Mouse (Mus musculus): ENCODE measurements around the gene Park7.
"Not testable (repeated sequence)": the region's sequence is repeated elsewhere in the genome, so short reads cannot be mapped to it uniquely, and the experiment has no call there.

Park7 gene

DNA sequence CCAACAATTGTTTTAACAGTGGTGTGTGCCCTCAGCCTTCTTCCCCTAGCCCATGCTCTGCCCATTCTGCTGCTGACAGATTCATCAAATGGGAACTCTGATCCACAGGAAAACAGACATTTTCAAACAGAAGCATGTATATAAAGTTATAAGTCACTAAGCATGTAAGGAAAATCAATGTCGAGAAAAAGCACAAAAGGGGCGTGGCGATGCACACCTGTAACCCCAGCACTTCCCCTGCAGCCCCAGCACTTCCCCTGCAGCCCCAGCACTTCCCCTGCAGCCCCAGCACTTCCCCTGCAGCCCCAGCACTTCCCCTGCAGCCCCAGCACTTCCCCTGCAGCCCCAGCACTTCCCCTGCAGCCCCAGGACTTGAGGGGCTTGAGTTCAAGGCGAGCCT, 39.8 kb downstream of the Park7 start:
- not testable (repeated sequence) for DNase-seq (ENCODE audit: low read depth, low spot score)

DNA sequence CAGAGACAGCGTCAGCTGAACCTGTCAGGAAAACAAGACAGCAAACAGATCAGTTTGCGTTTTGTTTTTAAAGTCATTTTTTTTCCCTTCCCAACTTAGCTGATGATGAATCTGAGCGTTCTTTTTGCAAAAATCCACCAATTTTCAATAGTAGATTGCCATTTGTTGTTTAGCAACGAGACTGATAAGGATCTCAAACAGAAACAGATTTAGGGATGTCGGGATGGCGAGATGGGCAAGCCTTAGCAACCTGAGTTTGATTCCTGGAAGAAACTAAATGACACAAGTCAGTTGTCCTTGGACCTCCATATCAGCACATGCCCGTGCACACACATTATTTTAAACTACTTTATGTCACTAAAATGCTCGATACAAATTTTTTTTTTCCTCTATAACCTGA, 41.6 kb downstream of the Park7 start:
- no peak for DNase-seq (ENCODE audit: low read depth, low spot score)

DNA sequence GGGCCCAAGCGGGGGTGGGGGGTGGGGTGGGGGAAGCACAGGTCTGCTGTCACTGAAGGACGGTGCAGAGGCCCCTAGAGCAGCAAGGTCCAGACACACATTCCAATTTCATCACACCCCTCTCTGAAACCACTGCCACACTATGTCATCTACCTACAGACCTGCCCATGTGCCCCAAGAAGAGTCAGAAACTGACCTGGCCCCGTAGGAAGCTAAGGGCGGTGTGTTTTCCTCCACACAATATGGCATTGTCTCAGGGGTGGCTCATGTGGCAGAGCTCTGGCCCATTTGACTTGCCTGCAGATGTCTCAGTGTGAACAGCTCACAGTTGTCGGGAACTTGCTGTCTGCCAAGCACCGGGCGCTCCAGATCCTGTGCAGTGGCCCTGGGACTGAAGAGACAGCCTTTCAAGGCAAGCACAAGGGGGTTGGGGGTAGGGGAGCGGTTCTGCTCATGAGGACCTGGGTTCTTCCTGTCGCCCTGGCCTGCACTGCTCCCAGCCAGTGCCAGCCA, 42.0 kb downstream of the Park7 start:
- DNase-seq (ENCODE audit: low read depth, low spot score): peak; percentile 75

DNA sequence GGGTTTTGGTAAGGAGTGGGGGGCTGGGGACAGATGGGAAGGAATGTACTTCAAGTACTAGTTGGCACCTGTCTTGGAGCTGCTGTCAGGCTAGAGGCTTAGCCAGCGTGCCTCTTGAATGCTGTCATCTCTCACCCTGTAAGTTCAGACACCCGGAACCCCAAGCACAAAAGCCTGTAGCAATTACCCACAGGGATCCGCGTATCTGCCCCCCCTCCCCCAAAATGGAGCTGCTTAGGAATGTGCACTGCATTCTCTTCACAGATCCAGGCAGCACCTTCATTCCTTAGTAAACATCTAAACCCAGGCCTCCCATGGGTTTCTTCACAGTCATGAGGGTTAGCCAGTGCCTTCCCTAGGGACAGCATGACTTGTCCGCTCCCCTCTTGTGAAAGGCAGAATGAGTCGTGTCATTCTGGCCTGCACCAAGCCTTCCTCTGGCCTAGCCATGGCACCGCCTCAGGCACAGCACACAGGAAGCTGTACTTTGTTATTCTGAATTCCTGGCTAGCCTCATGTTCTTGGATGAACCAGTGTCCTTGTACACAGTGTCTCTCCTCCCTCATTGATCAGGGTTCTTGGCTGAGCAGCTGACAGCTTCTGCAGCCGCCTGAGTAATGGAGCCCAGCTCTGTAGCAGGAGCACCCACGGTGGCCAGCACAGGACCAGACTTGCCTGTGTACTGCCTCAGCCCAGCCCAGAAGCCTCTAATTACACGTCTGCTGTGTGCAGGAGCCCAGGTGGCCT, 42.7 kb downstream of the Park7 start:
- peak; percentile 86 for DNase-seq (ENCODE audit: low read depth, low spot score)

DNA sequence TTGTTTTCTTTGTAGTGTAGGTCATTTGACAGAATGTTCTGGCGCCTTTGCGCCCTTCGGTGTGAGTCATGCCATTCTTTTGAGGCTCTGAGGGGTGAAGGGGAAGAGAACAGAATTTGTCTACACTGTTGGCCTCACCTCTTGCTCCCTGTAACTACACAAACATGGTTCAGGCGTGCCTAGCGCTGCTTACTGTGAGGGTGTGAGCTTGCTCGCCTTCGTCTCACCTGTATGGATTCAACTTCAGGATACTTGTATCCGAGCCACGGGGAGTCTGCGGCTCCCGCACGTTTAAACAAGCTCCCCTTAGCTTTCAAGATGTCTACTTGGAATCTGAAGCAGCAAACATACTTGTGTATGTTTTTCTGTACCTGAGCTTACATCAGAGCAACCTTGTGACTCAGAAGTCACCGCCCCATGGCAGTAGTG, 43.3 kb downstream of the Park7 start:
- DNase-seq (ENCODE audit: low read depth, low spot score): no peak

DNA sequence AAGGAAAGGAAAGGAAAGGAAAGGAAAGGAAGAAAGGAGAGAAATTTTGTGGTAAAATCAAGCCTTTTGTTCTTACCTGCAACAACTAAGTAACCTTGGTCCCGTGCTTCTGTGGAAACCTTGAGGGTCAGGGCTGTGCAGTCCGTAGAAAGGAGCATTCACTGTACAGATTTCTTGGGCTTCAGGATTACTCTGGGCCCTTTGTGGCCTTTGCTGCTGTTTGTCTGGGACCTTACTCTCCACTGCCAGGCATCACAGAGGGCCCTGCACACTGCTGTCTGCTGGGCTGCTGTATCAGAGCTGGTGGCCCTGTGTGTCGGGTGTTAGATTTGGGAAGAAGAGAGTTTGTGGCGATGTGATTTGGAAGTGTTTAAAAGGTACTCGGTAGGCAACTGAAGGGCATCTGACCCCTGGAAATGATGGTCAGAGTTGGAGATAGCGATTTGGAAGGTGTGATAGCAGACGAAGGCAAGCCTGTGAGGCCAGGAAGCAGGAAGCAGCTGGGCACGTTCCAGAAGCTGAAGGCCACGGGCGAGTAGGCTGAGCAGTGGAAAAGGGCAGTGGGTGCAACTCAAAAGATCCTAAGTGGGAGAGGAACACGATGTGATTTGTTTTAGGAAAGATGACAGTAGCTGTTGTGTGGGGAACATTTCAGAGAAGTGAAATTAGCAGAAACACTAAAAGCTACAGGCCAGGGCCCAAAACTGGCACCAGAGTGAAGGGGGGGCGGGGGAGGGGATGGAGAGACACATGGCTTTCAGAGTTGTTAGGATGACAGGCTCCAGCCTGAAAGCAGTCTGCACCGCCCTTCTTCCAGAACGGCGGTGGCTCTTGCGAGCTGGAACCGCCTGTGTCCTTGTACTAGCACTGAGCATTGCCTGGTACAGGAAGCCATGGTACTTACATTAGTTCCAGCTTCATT, 44.7 kb downstream of the Park7 start:
- no peak for DNase-seq (ENCODE audit: low read depth, low spot score)

DNA sequence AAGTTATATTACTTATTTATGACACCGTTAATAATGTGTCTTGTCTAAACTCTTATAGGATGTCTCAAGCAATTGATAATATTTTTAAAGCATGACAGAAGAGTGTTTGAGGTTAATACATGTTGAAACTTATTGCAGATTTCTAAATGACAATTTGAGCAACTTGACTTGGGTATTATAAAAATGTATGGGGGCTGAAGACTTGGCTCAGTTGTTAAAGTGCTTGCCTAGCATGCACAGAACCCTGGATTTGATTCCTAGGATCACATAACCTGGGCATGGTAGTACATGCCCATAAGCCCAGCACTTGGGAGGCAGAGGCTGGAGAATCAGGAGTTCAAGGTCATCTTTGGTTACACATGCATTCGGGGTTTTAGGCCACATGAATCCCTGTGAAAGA, 45.4 kb downstream of the Park7 start:
- DNase-seq (ENCODE audit: low read depth, low spot score): no peak

DNA sequence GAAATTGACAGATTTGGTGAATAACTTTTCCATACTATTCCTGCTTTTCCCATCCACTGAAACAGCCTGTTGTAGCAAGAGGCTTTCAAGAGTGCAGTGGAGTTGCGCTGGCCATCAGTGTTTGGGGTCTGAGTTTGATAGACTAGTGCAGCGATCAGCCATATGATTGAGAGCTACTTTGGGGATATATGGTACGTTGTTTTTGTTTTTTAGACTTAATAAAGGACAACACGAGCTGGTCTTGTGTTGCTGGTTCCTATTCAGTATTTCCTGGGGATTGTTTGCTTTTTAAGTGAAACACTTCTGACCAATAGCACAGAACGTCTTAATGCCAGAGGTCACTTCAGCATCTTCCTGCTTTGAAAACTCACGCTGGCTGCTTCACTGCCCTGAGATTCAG, 46.1 kb downstream of the Park7 start:
- DNase-seq (ENCODE audit: low read depth, low spot score): no peak

DNA sequence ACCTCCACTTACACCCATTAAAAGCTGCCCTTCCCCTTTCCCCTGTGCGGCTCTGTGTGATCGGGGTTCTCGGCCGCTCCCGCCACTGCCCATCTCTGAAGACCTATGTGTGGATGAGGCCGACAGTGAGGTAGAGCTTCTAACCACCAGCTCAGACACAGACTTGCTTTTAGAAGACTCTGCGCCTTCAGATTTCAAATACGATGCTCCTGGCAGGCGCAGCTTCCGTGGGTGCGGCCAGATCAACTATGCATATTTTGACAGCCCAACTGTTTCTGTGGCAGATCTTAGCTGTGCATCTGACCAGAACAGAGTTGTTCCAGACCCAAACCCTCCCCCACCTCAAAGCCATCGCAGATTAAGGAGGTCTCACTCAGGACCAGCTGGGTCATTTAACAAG, 47.7 kb downstream of the Park7 start:
- no peak for DNase-seq (ENCODE audit: low read depth, low spot score)

DNA sequence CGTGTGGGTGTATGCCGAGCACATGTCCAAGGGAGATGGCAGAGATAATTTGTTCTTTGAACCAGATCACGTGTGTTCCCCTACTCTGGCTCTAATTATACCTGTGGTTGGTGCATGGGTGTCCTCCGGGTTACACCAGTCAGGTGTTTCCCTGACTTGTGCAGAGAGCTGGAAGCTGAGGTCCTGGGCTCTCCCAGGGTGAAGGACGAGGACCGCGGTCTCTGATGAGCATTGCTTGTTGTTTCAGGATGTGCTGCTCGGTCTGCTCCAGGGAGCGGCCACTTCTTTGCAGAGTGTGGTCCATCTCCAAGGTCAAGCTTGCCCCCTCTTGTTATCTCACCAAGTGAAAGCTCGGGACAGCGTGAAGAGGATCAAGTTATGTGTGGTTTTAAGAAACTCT, 48.2 kb downstream of the Park7 start:
- DNase-seq (ENCODE audit: low read depth, low spot score): no peak

DNA sequence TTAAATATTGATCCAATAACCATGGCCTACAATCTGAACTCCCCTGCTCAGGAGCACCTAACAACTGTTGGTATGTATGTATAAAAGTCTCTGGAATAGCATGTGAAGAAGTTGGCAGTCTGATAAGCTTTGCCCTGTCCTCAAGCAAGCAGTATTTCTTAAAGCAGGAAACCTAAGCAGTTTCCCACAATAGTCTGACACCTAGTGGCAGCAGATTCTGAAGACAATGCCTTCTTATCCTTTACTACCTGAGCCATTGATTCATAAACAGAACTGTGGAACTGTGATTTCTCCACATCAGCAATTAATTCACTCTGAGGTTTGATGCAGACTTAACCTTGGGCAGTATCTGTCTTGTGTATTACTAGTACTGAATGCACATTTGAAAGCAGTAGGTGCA, 48.9 kb downstream of the Park7 start:
- DNase-seq (ENCODE audit: low read depth, low spot score): no peak

DNA sequence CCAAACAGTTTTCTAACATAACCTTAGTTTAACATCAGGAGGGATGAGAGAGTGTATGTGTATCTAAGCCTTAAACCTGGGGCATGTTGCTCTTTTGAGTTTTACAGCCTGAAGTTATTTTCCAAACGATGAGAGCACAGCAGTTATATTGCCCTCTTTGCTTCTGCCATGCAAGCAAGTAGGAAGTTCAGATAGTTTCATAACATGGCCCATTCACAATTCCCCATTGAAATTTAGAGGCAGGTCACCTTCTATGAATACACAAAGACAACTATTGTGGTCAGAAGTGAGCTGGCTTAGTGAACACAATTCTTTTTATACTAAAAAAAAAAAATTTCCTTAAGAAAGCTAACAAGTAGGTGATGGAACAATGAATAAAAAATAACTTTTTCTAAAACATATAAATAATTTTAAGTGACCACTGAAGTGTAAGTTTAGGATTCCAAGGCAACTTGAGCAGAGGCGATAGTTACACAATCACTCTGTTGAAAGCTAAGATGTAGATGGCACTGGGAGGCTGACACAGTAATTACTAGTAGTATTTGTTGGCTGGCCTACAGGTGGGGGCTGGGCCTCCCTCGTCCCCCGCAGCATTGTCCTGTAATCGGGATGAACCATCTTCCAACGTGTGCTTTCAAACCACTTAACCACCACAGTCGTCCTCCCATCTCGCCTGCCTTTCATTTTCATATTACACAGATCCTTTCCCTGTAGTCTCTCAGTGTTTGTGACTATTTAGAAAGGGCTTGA, 51.4 kb downstream of the Park7 start:
- no peak for DNase-seq (ENCODE audit: low read depth, low spot score)

DNA sequence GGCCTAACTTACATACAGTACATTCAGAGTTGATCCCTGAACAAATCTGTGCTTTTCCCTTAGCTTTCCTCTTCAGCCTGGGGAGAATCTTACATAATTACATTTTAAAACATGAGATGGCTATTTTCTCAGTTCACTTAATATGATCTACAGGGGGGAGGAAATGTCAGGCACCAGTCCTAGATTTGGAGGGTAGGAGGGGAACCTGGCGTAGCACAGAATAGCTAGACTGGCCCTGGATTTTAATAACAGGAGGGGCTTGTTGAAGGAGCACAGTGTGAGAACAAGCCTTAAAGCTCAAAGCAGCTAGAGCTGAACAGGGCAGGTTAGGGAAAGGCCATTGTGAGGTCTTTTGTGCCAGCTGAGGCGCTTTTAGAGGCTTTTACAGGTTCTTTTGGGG, 53.1 kb downstream of the Park7 start:
- DNase-seq (ENCODE audit: low read depth, low spot score): no peak

DNA sequence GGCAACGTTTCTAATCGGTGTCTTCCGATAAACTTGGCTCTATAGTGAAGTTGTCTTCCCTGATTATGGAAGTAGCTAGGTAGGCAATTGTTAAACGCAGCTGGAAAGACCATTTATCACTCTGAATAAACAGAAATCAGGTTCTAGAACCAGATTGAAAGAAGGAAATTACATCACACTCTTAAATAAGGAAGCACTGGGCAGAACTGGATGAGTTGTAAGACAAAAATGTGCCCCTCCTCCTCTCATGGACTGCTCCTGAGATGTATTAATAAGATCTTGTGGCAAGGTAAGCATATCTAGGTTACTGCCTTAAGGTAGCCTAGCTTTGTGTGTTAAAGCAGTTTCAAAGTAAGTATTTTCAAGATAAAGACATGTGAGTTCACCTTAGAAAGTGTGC, 53.7 kb downstream of the Park7 start:
- no peak for DNase-seq (ENCODE audit: low read depth, low spot score)

DNA sequence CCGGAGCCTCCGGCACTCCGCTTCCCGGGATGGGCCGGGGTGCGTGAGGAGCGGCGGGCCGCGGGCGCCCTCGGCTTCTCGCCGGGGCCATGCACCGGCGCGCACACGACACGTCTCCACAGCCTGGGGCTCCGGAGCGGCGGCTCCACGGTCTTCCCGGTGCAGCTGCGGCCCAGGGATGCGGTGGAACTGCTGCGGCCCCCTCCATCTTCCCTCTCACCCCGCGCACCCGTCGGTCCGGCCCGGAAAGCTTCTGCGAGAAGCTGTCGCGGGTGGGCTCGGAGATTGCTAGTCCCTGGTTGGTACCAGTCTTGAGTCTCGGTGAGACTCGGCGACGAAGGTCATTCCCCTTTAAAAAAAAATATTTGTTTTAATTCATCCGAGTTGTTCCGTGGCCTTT, 58.9 kb downstream of the Park7 start:
- no peak for DNase-seq (ENCODE audit: low read depth, low spot score)

DNA sequence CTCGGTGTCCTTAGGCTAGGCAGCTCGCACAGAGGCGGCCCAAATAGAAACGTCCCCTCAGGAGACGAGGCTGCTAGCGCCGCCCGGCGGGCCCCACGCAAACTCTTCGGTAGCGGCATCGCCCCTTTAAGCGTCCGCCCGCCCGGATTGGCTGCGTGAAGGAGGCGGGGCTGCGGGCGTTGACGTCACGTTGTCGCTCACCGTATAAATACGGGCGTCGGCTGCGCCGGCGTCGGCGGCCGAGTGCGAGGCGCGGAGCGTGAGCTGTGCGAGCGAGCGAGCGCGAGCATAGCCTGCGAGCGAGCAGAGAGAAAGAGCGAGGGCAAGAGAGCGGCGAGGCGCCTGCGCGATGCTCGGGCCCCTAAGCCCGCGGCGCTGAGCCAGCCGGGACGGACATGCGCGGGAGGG, 59.4 kb downstream of the Park7 start:
- DNase-seq (ENCODE audit: low read depth, low spot score): peak; percentile 96

DNA sequence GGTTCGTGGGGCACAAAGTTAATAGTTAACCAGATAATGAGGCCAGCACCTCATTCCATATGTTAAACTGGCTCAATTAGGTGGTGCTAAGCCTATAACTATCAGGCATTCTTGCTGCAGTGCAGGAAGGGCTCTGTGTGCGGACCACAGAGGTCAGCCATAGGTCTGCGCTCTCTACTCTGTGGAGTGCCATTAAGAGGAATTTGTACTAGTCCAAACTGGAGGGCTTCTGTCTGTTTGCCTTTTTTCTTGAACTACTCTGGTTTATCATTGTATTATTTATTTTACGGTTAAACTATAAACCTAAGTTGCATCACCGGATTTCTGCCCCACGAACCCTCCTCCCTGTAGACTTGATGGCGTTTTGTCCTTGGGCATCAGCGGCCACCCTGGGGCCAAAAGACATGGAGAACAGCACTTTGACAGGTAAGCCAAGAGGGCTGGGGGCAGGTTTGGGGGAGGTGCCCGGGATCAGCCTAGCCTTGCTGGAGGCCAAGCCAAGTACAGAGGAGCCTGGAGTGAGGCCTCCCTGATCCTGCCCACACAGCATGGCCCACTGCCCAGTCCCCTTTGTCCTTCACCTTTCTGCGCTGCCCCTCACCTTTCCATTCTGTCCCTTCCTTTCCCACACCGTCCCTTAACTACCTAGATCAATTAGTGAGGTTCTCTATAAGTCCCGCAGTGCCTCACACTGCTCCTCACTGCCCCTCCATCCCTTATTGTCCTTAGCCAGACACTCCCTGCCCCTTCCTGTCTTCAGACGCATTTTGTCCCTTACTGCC, 60.4 kb downstream of the Park7 start, which contains the start of gene Errfi1:
Errfi1 (plus strand) TSS at position 240 of the 782 bp plus-strand sequence.
- DNase-seq (ENCODE audit: low read depth, low spot score): no peak

DNA sequence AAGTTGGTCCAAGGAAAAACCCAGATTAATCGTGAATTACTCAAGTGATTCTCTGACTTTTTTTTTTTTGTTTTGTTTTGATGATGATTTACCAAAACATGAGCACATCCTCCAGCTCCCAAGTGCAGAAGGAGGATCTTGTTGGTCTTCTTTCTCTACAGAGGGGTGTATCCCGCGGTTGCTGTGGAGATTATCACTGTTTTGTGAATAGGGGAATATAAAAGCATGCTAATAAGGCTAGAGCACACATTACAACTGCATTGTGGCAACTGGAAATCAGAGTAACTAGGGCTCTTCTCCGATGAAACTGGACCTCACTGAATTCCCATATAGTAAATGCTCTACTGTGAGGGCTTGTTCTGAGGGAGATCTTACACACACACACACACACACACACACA, 61.8 kb downstream of the Park7 start:
- no peak for DNase-seq (ENCODE audit: low read depth, low spot score)

DNA sequence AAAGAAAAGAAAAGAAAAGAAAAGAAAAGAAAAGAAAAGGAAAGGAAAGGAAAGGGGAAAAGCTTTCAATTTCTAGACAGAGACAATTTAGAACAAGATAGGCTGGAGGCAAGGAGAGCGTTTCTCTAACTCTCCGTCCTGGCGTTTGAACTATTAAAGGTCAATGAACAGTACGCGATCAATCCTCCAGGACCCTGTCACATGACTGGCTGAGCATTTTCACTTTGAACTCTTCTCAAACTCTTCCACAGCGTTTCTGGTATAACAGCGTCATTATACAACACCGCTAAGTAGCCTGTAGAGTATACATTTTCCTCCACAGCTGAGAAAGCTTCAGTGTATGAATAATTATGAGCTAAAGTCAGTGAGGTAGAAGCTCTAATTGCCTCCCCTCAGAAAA, 62.2 kb downstream of the Park7 start:
- DNase-seq (ENCODE audit: low read depth, low spot score): no peak

DNA sequence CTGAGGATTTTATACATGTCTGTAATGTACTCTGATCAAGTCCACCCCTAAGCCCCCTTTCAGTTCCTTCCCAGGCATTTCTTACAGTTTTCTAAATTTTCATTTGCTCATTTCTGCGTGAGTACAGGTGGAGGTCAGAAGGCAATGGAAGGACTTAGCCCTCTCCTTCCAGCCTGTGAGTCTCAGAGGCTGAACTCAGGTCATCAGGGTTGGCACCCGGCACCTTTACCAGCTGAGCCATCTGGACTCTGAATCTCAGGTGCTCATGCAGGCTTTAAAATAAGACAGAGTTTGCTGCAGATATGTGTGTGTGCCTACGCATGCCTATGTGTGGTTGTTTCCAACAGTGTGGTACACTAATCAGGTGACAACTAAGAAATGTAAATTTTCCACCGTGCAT, 63.3 kb downstream of the Park7 start:
- DNase-seq (ENCODE audit: low read depth, low spot score): no peak

DNA sequence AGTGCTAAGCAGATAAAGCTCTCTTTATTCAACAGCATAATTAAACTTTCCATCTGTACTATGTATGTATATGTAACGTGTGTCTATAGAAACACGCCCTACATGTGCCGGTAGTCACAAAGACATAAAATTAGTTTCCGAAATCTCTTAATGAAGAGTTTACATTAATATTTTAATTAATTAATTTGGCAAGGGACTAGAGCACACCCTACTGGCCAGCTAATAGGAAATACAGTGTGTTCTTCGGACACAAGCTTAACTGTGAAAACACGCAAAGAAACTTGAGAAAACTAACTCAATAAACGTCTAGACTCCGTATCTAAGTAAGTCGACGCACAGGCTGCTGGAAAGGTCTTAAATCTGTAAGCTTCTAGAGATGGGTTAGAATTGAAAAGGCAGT, 64.3 kb downstream of the Park7 start:
- DNase-seq (ENCODE audit: low read depth, low spot score): no peak

All from skeletal muscle tissue, adult 2 months (tissue).